Mouse (Mus musculus): Measurements from ENCODE around the gene Tmem9b.

DNA sequence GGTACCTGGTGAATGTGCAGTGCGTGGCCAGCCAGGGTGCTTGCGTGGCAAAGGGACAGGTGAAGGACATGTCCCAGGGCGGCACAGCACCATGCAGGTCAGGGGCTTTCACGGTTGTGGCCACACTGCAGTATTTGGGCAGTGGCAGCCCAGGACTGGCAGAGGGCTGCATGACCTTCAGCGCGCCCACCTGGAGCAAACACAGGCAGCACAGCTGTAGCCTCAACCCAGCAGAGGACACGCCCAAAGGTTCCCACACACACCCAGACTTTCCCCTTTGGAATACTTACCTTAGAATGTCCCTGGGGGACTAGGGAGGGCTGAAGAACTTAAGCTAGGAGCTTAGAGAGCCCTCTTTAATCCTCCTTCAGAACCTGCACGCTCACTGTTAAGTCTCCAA lies 29.6 kb downstream of the Tmem9b start:
- TF ChIP-seq CTCF (IDR thresholded peaks at IDR 0.05; ENCODE audit: extremely low read depth, insufficient read length, insufficient replicate concordance, low read depth, low read length) (no peak), POLR2A (IDR thresholded peaks at IDR 0.05; ENCODE audit: low read depth, low read length) (no peak)

Data from small intestine, adult 2 months (tissue).